Mouse (Mus musculus): ENCODE results near the gene Crb3.

The Crb3 gene

DNA sequence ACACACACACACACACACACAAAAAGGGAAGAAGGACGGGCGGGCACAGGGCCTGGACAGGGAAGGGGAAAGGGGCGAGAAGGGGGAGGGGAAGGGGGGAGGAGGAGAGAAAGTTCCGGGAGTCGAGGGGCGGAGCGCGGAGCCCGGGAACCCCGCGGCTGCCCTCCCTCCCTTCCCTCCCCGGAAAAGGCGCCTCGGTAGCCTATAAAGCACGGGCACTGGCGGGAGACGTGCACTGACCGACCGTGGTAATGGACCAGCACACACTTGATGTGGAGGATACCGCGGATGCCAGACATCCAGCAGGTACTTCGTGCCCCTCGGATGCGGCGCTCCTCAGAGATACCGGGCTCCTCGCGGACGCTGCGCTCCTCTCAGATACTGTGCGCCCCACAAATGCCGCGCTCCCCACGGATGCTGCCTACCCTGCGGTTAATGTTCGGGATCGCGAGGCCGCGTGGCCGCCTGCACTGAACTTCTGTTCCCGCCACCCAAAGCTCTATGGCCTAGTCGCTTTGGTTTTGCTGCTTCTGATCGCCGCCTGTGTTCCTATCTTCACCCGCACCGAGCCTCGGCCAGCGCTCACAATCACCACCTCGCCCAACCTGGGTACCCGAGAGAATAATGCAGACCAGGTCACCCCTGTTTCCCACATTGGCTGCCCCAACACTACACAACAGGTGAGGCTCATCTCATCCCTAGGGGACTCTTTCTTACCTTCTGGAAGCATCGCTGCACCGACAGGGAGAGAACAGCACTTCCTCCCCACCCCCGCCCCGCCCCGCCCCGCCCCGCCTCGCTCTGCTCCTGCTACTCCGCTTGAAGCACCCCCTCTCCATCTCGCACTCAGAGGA, 46.5 kb downstream of the Crb3 start, which contains the start of gene Tnfsf9:
Gene Tnfsf9, plus strand, starts transcription at position 145 of the 854 bp plus-strand sequence.
- DNase-seq (ENCODE audit: low read depth, low spot score): no peak

DNA sequence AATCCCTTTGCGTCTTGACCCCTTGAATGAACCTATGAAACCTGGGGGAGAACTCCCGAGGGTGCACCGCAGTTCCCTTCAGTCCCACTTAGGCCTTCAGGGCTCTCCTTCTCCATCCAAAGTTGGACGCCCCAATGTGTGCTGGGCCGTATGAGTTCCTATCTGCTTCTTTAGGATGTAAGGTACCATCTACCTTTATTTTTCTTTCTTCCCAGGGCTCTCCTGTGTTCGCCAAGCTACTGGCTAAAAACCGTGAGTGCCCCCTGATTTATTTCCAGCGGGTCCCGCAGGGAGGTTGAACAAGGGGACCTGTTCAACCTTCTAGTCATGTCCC, 47.1 kb downstream of the Crb3 start:
- no peak for DNase-seq (ENCODE audit: low read depth, low spot score)

DNA sequence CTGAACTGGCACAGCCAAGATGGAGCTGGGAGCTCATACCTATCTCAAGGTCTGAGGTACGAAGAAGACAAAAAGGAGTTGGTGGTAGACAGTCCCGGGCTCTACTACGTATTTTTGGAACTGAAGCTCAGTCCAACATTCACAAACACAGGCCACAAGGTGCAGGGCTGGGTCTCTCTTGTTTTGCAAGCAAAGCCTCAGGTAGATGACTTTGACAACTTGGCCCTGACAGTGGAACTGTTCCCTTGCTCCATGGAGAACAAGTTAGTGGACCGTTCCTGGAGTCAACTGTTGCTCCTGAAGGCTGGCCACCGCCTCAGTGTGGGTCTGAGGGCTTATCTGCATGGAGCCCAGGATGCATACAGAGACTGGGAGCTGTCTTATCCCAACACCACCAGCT, 48.2 kb downstream of the Crb3 start:
- DNase-seq (ENCODE audit: low read depth, low spot score): no peak

DNA sequence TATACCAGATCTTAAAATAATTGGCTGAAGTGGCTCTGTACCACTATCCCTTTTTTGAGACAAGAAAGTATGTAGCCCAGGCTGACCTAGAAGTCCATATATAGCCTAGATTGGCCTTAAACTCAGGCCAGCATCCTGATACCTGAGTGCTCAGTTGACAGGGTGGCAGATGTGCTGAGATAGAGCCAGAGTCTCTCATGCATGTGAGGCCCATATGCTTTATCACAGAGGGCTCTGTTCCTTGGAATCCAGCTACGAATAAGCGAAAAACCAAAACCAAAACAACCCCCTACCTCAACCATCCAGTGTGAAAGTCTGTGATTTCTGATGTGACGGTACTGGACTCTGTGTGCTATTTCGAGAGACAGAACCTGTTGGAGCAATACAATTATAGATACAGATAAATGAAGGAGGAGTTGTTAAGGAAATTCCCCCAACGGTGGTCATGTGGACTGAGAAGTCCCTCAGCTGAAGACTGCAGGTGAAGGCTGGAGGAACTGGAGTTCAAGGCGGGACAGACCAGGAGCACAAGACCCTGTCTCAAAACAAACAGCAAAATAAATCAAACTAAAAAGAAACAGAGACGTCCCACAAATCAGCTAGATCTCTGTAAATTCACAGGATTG, 49.2 kb downstream of the Crb3 start:
- no peak for DNase-seq (ENCODE audit: low read depth, low spot score)

DNA sequence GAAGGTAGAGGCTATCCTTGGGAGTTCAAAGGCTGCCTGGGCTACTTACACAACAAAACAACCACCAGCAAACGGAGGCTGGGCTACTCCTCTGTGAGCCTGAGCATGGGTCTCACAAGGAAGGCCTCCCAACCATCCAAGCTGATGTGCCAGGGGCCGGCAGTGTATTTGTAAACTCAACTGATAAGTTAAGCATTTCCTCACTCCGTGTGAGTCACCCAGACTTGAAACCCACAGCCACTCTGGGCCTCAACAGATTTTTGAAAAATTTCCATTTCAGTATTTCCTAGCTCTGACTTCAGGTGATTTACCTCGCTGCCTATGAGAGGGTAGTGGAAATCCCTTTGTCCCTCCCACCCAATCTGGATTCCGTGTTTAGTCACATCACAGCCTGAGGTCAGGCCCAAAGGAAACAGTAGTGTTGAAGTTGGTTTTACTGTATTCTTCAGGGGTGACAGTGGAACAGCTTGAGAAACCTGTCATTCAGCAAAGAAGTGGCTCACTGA, 49.8 kb downstream of the Crb3 start:
- no peak for DNase-seq (ENCODE audit: low read depth, low spot score)

GRCm38 (mm10) chr17:57110005-57110404, 51.1 kb downstream of the Crb3 start:
- no peak for DNase-seq (ENCODE audit: low read depth, low spot score)

DNA sequence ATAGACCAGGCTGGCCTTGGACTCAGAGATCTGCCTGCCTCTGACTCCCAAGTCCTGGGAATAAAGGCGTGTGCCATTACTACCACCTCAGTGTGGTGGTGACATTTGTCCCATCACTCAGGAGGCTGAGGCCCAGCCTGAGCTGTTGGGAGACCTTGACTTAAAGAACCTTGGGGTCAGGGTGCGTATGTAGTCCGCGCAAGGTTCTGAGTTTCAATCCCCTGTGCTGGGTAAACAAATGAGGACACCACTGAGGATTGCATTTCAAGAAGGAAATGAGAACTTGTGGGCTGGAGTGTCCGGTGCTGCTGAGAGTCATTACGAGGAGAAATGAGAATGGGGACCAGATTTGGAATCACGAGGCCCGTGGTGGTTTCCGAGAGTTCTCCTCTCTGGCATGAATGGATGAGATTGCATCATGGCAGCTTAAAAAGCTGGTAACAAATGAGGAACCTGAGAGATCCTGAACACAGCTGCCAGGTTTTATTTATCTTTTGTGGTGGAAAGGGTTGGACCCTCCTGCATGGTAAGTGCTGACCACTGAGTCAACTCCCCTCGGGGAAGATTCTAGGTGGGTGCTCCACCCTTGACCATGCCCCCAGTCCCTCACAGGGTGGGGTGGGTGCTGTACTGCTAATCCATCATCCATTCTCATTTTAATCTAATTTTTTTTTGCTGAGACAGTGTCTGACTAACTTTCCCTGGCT, 54.0 kb downstream of the Crb3 start:
- DNase-seq (ENCODE audit: low read depth, low spot score): no peak
